In genomic region chr15:51484207-51484606, GRCm38 (mm10) we compare ENCODE assay signal across 17 mouse cellular contexts.
DNase-seq lines count a peak whose midpoint lies in the region; ATAC-seq and TF ChIP-seq lines count a peak whose summit lies in the region.
"Had no signal": no experiment of that assay in that cellular context is flagged by ENCODE, and none has a peak within 500 bp of the region (broad histone marks: within the 10 kb centered on the region; RNA-seq: fewer than 3 reads in every experiment).

No protein-coding gene starts in this region.

- no peaks in the 10 kb centered on the region for H3K27me3 ChIP-seq in heart, embryonic 11.5 days (ENCODE audit: control insufficient read depth, insufficient read depth, low read length)
- no peaks in the 10 kb centered on the region for H3K27me3 ChIP-seq in midbrain, postnatal 0 days (ENCODE audit: insufficient read depth, low read length)
- no peaks in the 10 kb centered on the region for H3K27me3 ChIP-seq in midbrain, embryonic 15.5 days (replicated peaks)
- no peaks in the 10 kb centered on the region for H3K27me3 ChIP-seq in kidney, adult 2 months (replicated peaks; ENCODE audit: control insufficient read depth, insufficient read depth, low read length)
- H3K27me3 ChIP-seq: forebrain, embryonic 15.5 days; heart, embryonic 13.5 days; limb, embryonic 13.5 days; midbrain, embryonic 12.5 days; neural tube, embryonic 13.5 days; Patski had no signal

- H3K36me3 ChIP-seq in heart, embryonic 11.5 days (ENCODE audit: control insufficient read depth, insufficient read depth, low read length): no peaks in the 10 kb centered on the region
- H3K36me3 ChIP-seq in midbrain, postnatal 0 days (ENCODE audit: insufficient read depth, low read length): no peaks in the 10 kb centered on the region
- H3K36me3 ChIP-seq in midbrain, embryonic 15.5 days (replicated peaks): no peaks in the 10 kb centered on the region
- no peaks in the 10 kb centered on the region for H3K36me3 ChIP-seq in kidney, adult 2 months (ENCODE audit: control insufficient read depth, insufficient read depth, low read length)
- H3K36me3 ChIP-seq: forebrain, embryonic 15.5 days; heart, embryonic 13.5 days; limb, embryonic 13.5 days; midbrain, embryonic 12.5 days; neural tube, embryonic 13.5 days had no signal

- no peak overlapping the region for H3K9ac ChIP-seq in heart, embryonic 11.5 days (ENCODE audit: low read depth, low read length)
- H3K9ac ChIP-seq in midbrain, postnatal 0 days (replicated peaks; ENCODE audit: low read length, poor library complexity, severe bottlenecking): no peak overlapping the region
- H3K9ac ChIP-seq in midbrain, embryonic 15.5 days: no peak overlapping the region
- H3K9ac ChIP-seq: forebrain, embryonic 15.5 days; heart, embryonic 13.5 days; limb, embryonic 13.5 days; midbrain, embryonic 12.5 days; neural tube, embryonic 13.5 days had no signal

- no peak overlapping the region for H3K4me3 ChIP-seq in heart, embryonic 11.5 days (ENCODE audit: low read depth, low read length)
- no peak overlapping the region for H3K4me3 ChIP-seq in midbrain, postnatal 0 days (ENCODE audit: low read depth, low read length)
- H3K4me3 ChIP-seq in midbrain, embryonic 15.5 days: no peak overlapping the region
- H3K4me3 ChIP-seq in kidney, adult 2 months (ENCODE audit: insufficient read depth, low read depth, low read length): no peak overlapping the region
- H3K4me3 ChIP-seq: forebrain, embryonic 15.5 days; heart, embryonic 13.5 days; limb, embryonic 13.5 days; midbrain, embryonic 12.5 days; neural tube, embryonic 13.5 days had no signal

- no peak for TF ChIP-seq CTCF in midbrain, postnatal 0 days (IDR thresholded peaks at IDR 0.05)
- no peak for TF ChIP-seq CTCF in kidney, adult 2 months (conservative IDR thresholded peaks at IDR 0.05; ENCODE audit: insufficient read depth, insufficient read length, low read depth, low read length)

- no peak overlapping the region for H3K4me2 ChIP-seq in heart, embryonic 11.5 days
- no peak overlapping the region for H3K4me2 ChIP-seq in midbrain, postnatal 0 days (ENCODE audit: low read depth, low read length, poor library complexity, severe bottlenecking)
- no peak overlapping the region for H3K4me2 ChIP-seq in midbrain, embryonic 15.5 days
- H3K4me2 ChIP-seq: forebrain, embryonic 15.5 days; heart, embryonic 13.5 days; limb, embryonic 13.5 days; midbrain, embryonic 12.5 days; neural tube, embryonic 13.5 days had no signal

- 81% methylated on average over 2 of the region's 2 CpGs for WGBS in heart, embryonic 11.5 days (ENCODE audit: insufficient replicate concordance)
- WGBS in midbrain, postnatal 0 days: 81% methylated on average over 2 of the region's 2 CpGs
- 90% methylated on average over 2 of the region's 2 CpGs for WGBS in midbrain, embryonic 15.5 days
- 50% methylated on average over 2 of the region's 2 CpGs for WGBS in kidney, adult 2 months

- no peak for ATAC-seq in heart, embryonic 11.5 days (replicated peaks; ENCODE audit: insufficient number of reproducible peaks, low FRiP score, low TSS enrichment)
- no peak for ATAC-seq in midbrain, postnatal 0 days (ENCODE audit: low FRiP score)
- ATAC-seq in midbrain, embryonic 15.5 days (replicated peaks): no peak
- ATAC-seq: forebrain, embryonic 15.5 days; Patski had no signal

- no peaks in the 10 kb centered on the region for H3K9me3 ChIP-seq in heart, embryonic 11.5 days (replicated peaks; ENCODE audit: control insufficient read depth, low read length)
- no peaks in the 10 kb centered on the region for H3K9me3 ChIP-seq in midbrain, postnatal 0 days (ENCODE audit: low read length)
- no peaks in the 10 kb centered on the region for H3K9me3 ChIP-seq in midbrain, embryonic 15.5 days
- H3K9me3 ChIP-seq: forebrain, embryonic 15.5 days; heart, embryonic 13.5 days; limb, embryonic 13.5 days; midbrain, embryonic 12.5 days; neural tube, embryonic 13.5 days had no signal

- no peak overlapping the region for H3K27ac ChIP-seq in heart, embryonic 11.5 days (ENCODE audit: low read depth, low read length)
- no peak overlapping the region for H3K27ac ChIP-seq in midbrain, postnatal 0 days (ENCODE audit: low read depth, low read length)
- no peak overlapping the region for H3K27ac ChIP-seq in midbrain, embryonic 15.5 days
- H3K27ac ChIP-seq in kidney, adult 2 months (ENCODE audit: insufficient read depth, low read depth, low read length): no peak overlapping the region
- H3K27ac ChIP-seq: forebrain, embryonic 15.5 days; heart, embryonic 13.5 days; limb, embryonic 13.5 days; midbrain, embryonic 12.5 days; neural tube, embryonic 13.5 days had no signal

- TF ChIP-seq POLR2A in kidney, adult 2 months (IDR thresholded peaks at IDR 0.05; ENCODE audit: low read depth, low read length): no peak

- DNase-seq in heart, adult 18-20 months: peak; percentile 9 to 19
- DNase-seq in midbrain, postnatal 0 days (ENCODE audit: low spot score): peak; percentile 4
- DNase-seq in kidney, adult 2 months: peak; percentile 77
- DNase-seq in ovary, postnatal 14 days (ENCODE audit: low spot score): peak; percentile 43
- DNase-seq in B cell, adult 2 months: no peak
- no peak for DNase-seq in layer of hippocampus, adult 11-12 months (ENCODE audit: low spot score)
- DNase-seq: adrenal gland, adult 2 months; layer of hippocampus, postnatal 36 days; right cerebral cortex, postnatal 14 days had no signal

- H3K4me1 ChIP-seq in heart, embryonic 11.5 days (ENCODE audit: control insufficient read depth, insufficient read depth, low read length): no peaks in the 10 kb centered on the region
- no peaks in the 10 kb centered on the region for H3K4me1 ChIP-seq in midbrain, postnatal 0 days (ENCODE audit: insufficient read depth, low read length)
- no peaks in the 10 kb centered on the region for H3K4me1 ChIP-seq in midbrain, embryonic 15.5 days
- H3K4me1 ChIP-seq in kidney, adult 2 months (ENCODE audit: control insufficient read depth, insufficient read depth, low read length): no peaks in the 10 kb centered on the region
- H3K4me1 ChIP-seq: forebrain, embryonic 15.5 days; heart, embryonic 13.5 days; limb, embryonic 13.5 days; midbrain, embryonic 12.5 days; neural tube, embryonic 13.5 days had no signal

Comparison
In these comparisons a context has a peak if more than half of its experiments do, and no peak if none do; other contexts are left out.
1. DNase-seq: peak in heart, adult 18-20 months (2 of 2), midbrain, postnatal 0 days (single experiment), kidney, adult 2 months (single experiment) and ovary, postnatal 14 days (single experiment); none in B cell, adult 2 months (0 of 2) and layer of hippocampus, adult 11-12 months (single experiment).